Mouse (Mus musculus) layer of hippocampus, postnatal 14 days (tissue): ENCODE measurements around the gene Cd96. TPM values are rescaled to one million over a fixed set of nuclear protein-coding genes. Genes with fewer than 3 reads are reported as not detected.

Experiments
- DNase-seq, 2 experiments: peaks; one replicate each; pipeline ENCODE4 v3.0.0; 2021 to 2022; ENCODE audit warnings: low spot score in 2 of 2, mixed read lengths in 1 of 2
- total RNA-seq, 2 experiments: library from RNA; stranded (reverse); gene quantifications; 2 replicates each; pipeline ENCODE4 v1.2.3; 2021

Cd96 gene
- total RNA-seq, 2 experiments from 2014 or later, result 0.18 TPM; not detected in 1

- no peak for DNase-seq
Measured at GRCm38 (mm10) chr16:45990901-45991676, 129.0 kb downstream of the Cd96 start.

GRCm38 (mm10) chr16:45986236-45986635 lies 133.8 kb downstream of the Cd96 start:
- no peak for DNase-seq

Other genes with a start within 250 kb of the Cd96 start
- gene Phldb2, start 166.7 kb downstream of the Cd96 start, total RNA-seq, result 1 to 10 TPM; 6.2 to 7.8 TPM
- gene Plcxd2, start 110.0 kb downstream of the Cd96 start, total RNA-seq, result 10 to 100 TPM; 24.3 to 25.9 TPM
- gene Gm4737, start 34.8 kb upstream of the Cd96 start, total RNA-seq, result 10 to 100 TPM; 10.3 to 11.7 TPM